Mouse (Mus musculus) erythroblast, embryonic 14.5 days (primary cell): ENCODE measurements around the gene Hdgfl2.

ENCODE experiments used
- GATA1 ChIP-seq: IDR thresholded peaks from 2 replicates; pipeline ENCODE4 v1.6.1; 2012; ENCODE audit warnings: low read length, inconsistent platforms, mixed read lengths
- TAL1 ChIP-seq: IDR thresholded peaks from 3 replicates; pipeline ENCODE4 v1.6.1; 2012; ENCODE audit warnings: low read length, inconsistent platforms, mixed read lengths

GRCm38 (mm10) chr17:56100811-56101210 lies 21.4 kb downstream of the Hdgfl2 start:
- TF ChIP-seq GATA1 (no peak), TAL1 (no peak)
